Mouse (Mus musculus): ENCODE results near the gene Itpkb.

The Itpkb gene

GRCm38 (mm10) chr1:180422076-180422828, 92.0 kb downstream of the Itpkb start:
- peak; percentile 78 for DNase-seq

- peak; percentile 63 to 65 for DNase-seq
These were observed 92.8 kb downstream of the Itpkb start for GRCm38 (mm10) chr1:180423008-180423639.

- DNase-seq = no peak
These were observed 93.6 kb downstream of the Itpkb start for GRCm38 (mm10) chr1:180423931-180424330.

GRCm38 (mm10) chr1:180426405-180426804, 96.1 kb downstream of the Itpkb start:
- no peak for DNase-seq

GRCm38 (mm10) chr1:180427685-180428084, 97.4 kb downstream of the Itpkb start:
- no peak for DNase-seq

- DNase-seq = peak; percentile 82 to 85
These were observed 97.9 kb downstream of the Itpkb start for GRCm38 (mm10) chr1:180428101-180428712.

- DNase-seq = no peak
These were observed 98.6 kb downstream of the Itpkb start for GRCm38 (mm10) chr1:180428871-180429270.

- no peak for DNase-seq
These were observed 99.5 kb downstream of the Itpkb start for GRCm38 (mm10) chr1:180429819-180430218.

GRCm38 (mm10) chr1:180431833-180432232, 101.5 kb downstream of the Itpkb start:
- peak; percentile 78 to 82 for DNase-seq

- DNase-seq = no peak
These were observed 102.8 kb downstream of the Itpkb start for GRCm38 (mm10) chr1:180433098-180433538.

GRCm38 (mm10) chr1:180433796-180434566, 103.7 kb downstream of the Itpkb start:
- peak; percentile 50 to 52 for DNase-seq

GRCm38 (mm10) chr1:180434925-180435324, 104.6 kb downstream of the Itpkb start:
- DNase-seq = peak; percentile 36 to 43

GRCm38 (mm10) chr1:180439496-180439895, 109.2 kb downstream of the Itpkb start:
- no peak for DNase-seq

- DNase-seq = no peak
These were observed 114.1 kb downstream of the Itpkb start for GRCm38 (mm10) chr1:180444411-180444810.

GRCm38 (mm10) chr1:180449641-180450040, 119.4 kb downstream of the Itpkb start:
- no peak for DNase-seq

- no peak for DNase-seq
These were observed 128.0 kb downstream of the Itpkb start for GRCm38 (mm10) chr1:180458274-180458673.

GRCm38 (mm10) chr1:180458680-180459079, 128.4 kb downstream of the Itpkb start:
- no peak for DNase-seq

GRCm38 (mm10) chr1:180460721-180461120, 130.4 kb downstream of the Itpkb start:
- no peak for DNase-seq

GRCm38 (mm10) chr1:180462396-180462795, 132.1 kb downstream of the Itpkb start:
- no peak for DNase-seq

GRCm38 (mm10) chr1:180462983-180463475, 132.7 kb downstream of the Itpkb start:
- no peak for DNase-seq

GRCm38 (mm10) chr1:180464357-180464756, 134.1 kb downstream of the Itpkb start:
- DNase-seq = no peak

- DNase-seq = no peak
These were observed 135.3 kb downstream of the Itpkb start for GRCm38 (mm10) chr1:180465620-180466019.

GRCm38 (mm10) chr1:180468004-180468403, 137.7 kb downstream of the Itpkb start:
- no peak for DNase-seq

Measured in B cell, adult 2 months (primary cell).